Mouse (Mus musculus) naive thymus-derived CD4-positive, alpha-beta T cell, adult 2 months (primary cell): Measurements from ENCODE around the gene Paf1.
"Not testable (repeated sequence)": the region's sequence is repeated elsewhere in the genome, so short reads cannot be mapped to it uniquely, and the experiment has no call there.

Experiments
- DNase-seq: peaks from one replicate; pipeline ENCODE4 v3.0.0-alpha.2; 2011; ENCODE audit warnings: low read depth

The Paf1 gene

GRCm38 (mm10) chr7:28384162-28384561 is 8.6 kb upstream of the Paf1 start:
- DNase-seq = peak; percentile 64

- no peak for DNase-seq
Observed at GRCm38 (mm10) chr7:28385196-28385595, 7.6 kb upstream of the Paf1 start.

GRCm38 (mm10) chr7:28386007-28386406 is 6.7 kb upstream of the Paf1 start:
- DNase-seq = no peak

GRCm38 (mm10) chr7:28386462-28386861 is 6.3 kb upstream of the Paf1 start:
- DNase-seq = peak; percentile 93

GRCm38 (mm10) chr7:28386877-28387276 is 5.9 kb upstream of the Paf1 start:
- not testable (repeated sequence) for DNase-seq

GRCm38 (mm10) chr7:28387384-28387783 is 5.4 kb upstream of the Paf1 start:
- peak; percentile 16 for DNase-seq

GRCm38 (mm10) chr7:28390331-28390730 is 2.4 kb upstream of the Paf1 start:
- no peak for DNase-seq

GRCm38 (mm10) chr7:28393272-28393951 is 661 bp downstream of the Paf1 start:
- no peak for DNase-seq

- DNase-seq = no peak
Observed at GRCm38 (mm10) chr7:28395425-28395824, 2.7 kb downstream of the Paf1 start.

- peak; percentile 56 for DNase-seq
Observed at GRCm38 (mm10) chr7:28398000-28398399, 5.2 kb downstream of the Paf1 start.

GRCm38 (mm10) chr7:28398696-28399340 is 6.1 kb downstream of the Paf1 start:
- DNase-seq = no peak

- DNase-seq = no peak
Observed at GRCm38 (mm10) chr7:28401030-28401429, 8.3 kb downstream of the Paf1 start.

- no peak for DNase-seq
Observed at GRCm38 (mm10) chr7:28401942-28402341, 9.2 kb downstream of the Paf1 start.

- DNase-seq = no peak
Observed at GRCm38 (mm10) chr7:28410841-28411475, 18.2 kb downstream of the Paf1 start.

- no peak for DNase-seq
Observed at GRCm38 (mm10) chr7:28412826-28413225, 20.1 kb downstream of the Paf1 start.

- no peak for DNase-seq
Observed at GRCm38 (mm10) chr7:28417368-28417767, 24.6 kb downstream of the Paf1 start.

GRCm38 (mm10) chr7:28418096-28418670 is 25.4 kb downstream of the Paf1 start:
- no peak for DNase-seq

GRCm38 (mm10) chr7:28419416-28419815 is 26.7 kb downstream of the Paf1 start:
- no peak for DNase-seq

GRCm38 (mm10) chr7:28423018-28423417 is 30.3 kb downstream of the Paf1 start:
- no peak for DNase-seq

GRCm38 (mm10) chr7:28427738-28428137 is 35.0 kb downstream of the Paf1 start:
- DNase-seq = no peak

GRCm38 (mm10) chr7:28430512-28430911 is 37.8 kb downstream of the Paf1 start:
- DNase-seq = no peak

GRCm38 (mm10) chr7:28432252-28432651 is 39.5 kb downstream of the Paf1 start:
- DNase-seq = no peak
